Mouse (Mus musculus) bone marrow, adult 2 months (tissue): Measurements from ENCODE around the gene Hist1h4k. TPM values are rescaled to one million over a fixed set of nuclear protein-coding genes. Genes with fewer than 3 reads are reported as not detected.
"Not testable (repeated sequence)": the region's sequence is repeated elsewhere in the genome, so short reads cannot be mapped to it uniquely, and the experiment has no call there.

Source experiments
- H3K27ac ChIP-seq: fragments of 200-500 bp; 2 replicates; pipeline ENCODE4 v1.5.1; 2012; ENCODE audit warnings: low read depth, mild to moderate bottlenecking, control low read depth, inconsistent platforms, low read length; ENCODE audit not compliant: control insufficient read depth, poor library complexity, insufficient read depth
- H3K4me1 ChIP-seq: fragments of 200-500 bp; 2 replicates; pipeline ENCODE4 v1.6.1; 2011; ENCODE audit warnings: low read length; ENCODE audit not compliant: control insufficient read depth, insufficient read depth
- H3K4me3 ChIP-seq: fragments of 200-500 bp; replicated peaks from 2 replicates; pipeline ENCODE3; 2011; ENCODE audit warnings: mild to moderate bottlenecking, low read depth, low read length, control low read depth; ENCODE audit not compliant: control insufficient read depth
- CTCF ChIP-seq: fragments of 200-500 bp; IDR thresholded peaks from 2 replicates; pipeline ENCODE4 v1.5.1; 2011; ENCODE audit warnings: low read length, control low read depth; ENCODE audit not compliant: control insufficient read depth, insufficient read depth
- POLR2A ChIP-seq: fragments of 200-500 bp; IDR thresholded peaks from 2 replicates; pipeline ENCODE4 v1.6.1; 2011; ENCODE audit warnings: low read depth, mild to moderate bottlenecking, control low read depth, low read length, borderline replicate concordance; ENCODE audit not compliant: control insufficient read depth
- WGBS: fragments of 180-500 bp; shearing (Covaris S2); methylation state at CpG from one replicate; pipeline ENCODE4 v1.1.7; 2018; 5-methylcytosine and 5-hydroxymethylcytosine counted together
- polyA plus RNA-seq: library from polyadenylated mRNA; stranded (reverse); fragments of >200 nt; gene quantifications from 2 replicates; pipeline ENCODE4 v1.2.4, GENCODE M21; 2011; ENCODE audit warnings: low replicate concordance; ENCODE audit not compliant: missing spikeins, insufficient read depth, insufficient read length

Hist1h4k gene
- polyA plus RNA-seq, 1 experiment, result 358 TPM

GRCm38 (mm10) chr13:21727948-21728572 lies 22.2 kb downstream of the Hist1h4k start:
- no peak overlapping the region for H3K4me3 ChIP-seq
- TF ChIP-seq CTCF, result no peak
- no peaks in the 10 kb centered on the region; the same call in 1 of the 2 replicates for H3K4me1 ChIP-seq
- H3K27ac ChIP-seq, result no peak overlapping the region
- whole genome bisulfite sequencing, result 75% methylated on average over 11 of the region's 11 CpGs

DNA sequence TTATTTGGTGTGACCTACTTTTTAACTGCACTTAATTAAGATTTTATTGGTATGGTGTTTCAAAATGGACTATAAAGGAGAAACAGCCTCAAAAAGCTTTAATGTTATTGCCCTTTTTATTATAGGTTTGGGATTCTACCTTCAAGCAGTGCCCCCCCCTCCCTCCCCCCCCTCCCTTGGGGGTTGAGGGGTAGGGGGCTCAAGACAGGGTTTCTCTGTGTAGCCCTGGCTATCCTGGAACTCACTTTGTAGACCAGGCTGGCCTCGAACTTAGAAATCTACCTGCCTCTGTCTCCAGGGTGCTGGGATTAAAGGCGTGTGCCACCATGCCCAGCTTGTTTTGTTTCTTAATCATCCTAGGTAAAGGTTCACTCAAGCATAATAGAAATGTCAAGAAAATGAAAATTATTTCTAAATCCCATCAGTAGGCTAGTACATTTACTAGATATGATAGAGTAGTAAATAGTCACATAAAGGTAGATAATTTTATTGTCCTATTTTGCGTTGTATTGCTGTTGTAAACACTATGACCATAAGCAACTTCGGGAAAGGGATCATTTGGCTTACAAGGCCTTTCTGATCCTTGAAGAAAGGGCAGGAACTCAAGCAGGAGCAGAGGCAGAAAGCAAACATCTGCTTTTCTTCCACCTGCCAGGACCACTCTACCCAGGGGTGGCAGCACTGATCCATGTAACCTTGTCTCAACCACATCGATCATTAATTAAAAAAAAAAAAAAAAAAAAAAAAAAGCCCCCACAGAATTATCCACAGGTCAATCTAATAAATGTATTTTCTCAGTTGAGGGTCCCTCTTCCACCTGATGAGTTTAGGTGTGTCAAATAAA lies 27.1 kb downstream of the Hist1h4k start:
- WGBS, result 47% methylated on average over 5 of the region's 5 CpGs
- H3K4me3 ChIP-seq, result no peak overlapping the region
- TF ChIP-seq CTCF, result no peak
- TF ChIP-seq POLR2A, result no peak
- no peak overlapping the region for H3K27ac ChIP-seq
- no peaks in the 10 kb centered on the region; the same call in 1 of the 2 replicates for H3K4me1 ChIP-seq

DNA sequence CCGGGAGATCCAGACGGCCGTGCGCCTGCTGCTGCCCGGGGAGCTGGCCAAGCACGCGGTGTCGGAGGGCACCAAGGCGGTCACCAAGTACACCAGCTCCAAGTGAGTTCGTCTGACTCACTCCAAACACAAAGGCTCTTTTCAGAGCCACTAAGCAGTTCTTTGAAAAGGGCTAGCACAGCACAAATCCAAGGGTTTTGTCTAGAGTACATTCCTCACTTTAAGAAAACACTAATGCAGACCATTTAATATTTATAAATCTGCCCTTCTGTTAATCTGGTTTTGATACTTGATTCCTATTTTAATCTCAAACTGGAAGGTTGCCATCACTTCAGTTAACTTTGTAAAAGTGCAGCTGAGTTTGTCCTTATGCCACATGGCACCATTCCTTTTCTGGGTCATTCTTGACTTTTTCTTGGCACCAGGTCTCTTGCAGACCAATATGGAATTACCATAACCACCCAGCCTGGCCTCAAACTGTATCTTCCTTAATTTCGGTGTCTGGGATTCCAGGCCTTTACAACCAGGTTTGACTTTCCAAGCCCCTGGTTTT lies 27.9 kb downstream of the Hist1h4k start:
- 5% methylated on average over 11 of the region's 11 CpGs for WGBS
- Histone ChIP-seq H3K4me1 (no peaks in the 10 kb centered on the region; the same call in 1 of the 2 replicates), H3K4me3 (no peak overlapping the region), H3K27ac (peak overlapping the region; percentile 91)
- TF ChIP-seq CTCF (no peak), POLR2A (no peak)

DNA sequence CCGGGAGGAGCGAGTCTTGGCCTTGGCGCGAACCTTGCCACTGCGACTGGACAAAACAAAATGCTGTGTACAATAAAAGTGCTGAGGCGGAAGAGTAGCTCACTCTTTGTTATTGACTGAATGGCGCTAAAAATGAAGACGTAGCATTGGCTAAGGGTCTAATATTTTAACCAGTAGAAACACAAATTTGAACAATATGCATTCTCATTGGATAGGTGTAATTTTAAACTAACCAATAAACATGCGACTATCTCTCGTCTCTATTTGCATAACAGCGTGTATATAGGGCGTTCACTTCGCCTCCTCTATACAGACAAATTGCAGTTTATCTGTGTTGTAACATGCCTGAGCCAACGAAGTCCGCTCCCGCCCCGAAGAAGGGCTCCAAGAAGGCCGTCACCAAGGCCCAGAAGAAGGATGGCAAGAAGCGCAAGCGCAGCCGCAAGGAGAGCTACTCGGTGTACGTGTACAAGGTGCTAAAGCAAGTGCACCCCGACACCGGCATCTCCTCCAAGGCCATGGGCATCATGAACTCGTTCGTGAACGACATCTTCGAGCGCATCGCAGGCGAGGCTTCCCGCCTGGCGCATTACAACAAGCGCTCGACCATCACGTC lies 28.4 kb downstream of the Hist1h4k start, which contains the start of gene Hist1h2bm:
Hist1h2bm (plus strand) TSS at position 288 of the 616 bp plus-strand sequence.
- H3K4me3 ChIP-seq, result peak within 1 kb of the TSS; percentile 82
- under 1% methylated on average over 37 of the region's 37 CpGs for whole genome bisulfite sequencing
- peak; percentile 96 for TF ChIP-seq POLR2A
- H3K4me1 ChIP-seq, result not testable (repeated sequence)
- peak within 1 kb of the TSS; percentile 97 for H3K27ac ChIP-seq

GRCm38 (mm10) chr13:21721107-21721756 lies 29.1 kb downstream of the Hist1h4k start:
- H3K4me1 ChIP-seq, result not testable (repeated sequence)
- peak; percentile 56; the same call in 1 of the 2 replicates for TF ChIP-seq POLR2A
- H3K27ac ChIP-seq, result peak overlapping the region; percentile 97
- 2% methylated on average over 26 of the region's 44 CpGs for WGBS
- H3K4me3 ChIP-seq, result peak overlapping the region; percentile 82

- Histone ChIP-seq H3K4me3 (peak overlapping the region; percentile 43), H3K4me1 (no peaks in the 10 kb centered on the region; the same call in 1 of the 2 replicates)
- no peak for TF ChIP-seq POLR2A
- no peak for TF ChIP-seq CTCF
Observed at GRCm38 (mm10) chr13:21718381-21719080, 31.8 kb downstream of the Hist1h4k start.

DNA sequence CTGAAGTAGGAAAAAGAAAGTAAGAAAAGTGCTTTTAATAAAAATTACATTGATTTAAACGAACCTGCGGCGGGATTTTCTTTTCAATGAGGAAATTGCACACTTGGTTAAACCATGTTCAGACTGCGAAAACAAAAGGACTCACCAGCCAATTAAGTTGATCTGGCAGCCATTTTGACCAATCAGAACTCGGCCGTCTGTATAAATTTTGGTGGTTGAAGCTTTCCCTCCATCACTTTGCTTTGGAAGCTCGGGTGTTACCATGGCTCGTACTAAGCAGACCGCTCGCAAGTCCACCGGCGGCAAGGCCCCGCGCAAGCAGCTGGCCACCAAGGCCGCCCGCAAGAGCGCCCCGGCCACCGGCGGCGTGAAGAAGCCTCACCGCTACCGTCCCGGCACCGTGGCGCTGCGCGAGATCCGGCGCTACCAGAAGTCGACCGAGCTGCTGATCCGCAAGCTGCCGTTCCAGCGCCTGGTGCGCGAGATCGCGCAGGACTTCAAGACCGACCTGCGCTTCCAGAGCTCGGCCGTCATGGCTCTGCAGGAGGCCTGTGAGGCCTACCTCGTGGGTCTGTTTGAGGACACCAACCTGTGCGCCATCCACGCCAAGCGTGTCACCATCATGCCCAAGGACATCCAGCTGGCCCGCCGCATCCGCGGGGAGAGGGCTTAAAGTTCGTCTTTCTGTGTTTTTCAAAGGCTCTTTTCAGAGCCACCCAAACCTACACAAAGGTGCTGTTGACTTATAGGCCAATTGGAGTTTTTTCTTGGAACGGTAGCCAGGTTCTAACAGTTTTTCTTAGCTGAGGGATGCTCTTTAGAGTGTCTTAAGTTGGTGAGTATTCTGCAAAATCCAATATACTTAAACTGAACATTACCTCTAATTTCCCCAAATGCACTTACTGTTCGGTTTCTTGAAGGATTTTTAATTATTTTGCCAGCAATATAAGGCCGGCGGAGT lies 32.6 kb downstream of the Hist1h4k start, which contains the start of gene Hist1h3h:
Hist1h3h (plus strand) TSS at position 263 of the 961 bp plus-strand sequence.
- peak; percentile 93; the same call in 1 of the 2 replicates for TF ChIP-seq POLR2A
- 4% methylated on average over 34 of the region's 56 CpGs for WGBS
- Histone ChIP-seq H3K27ac (peak within 1 kb of the TSS; percentile 97), H3K4me3 (peak within 1 kb of the TSS; percentile 82)
- H3K4me1 ChIP-seq, result not testable (repeated sequence)

More at GRCm38 (mm10) chr13:21718381-21719080, 31.8 kb downstream of the Hist1h4k start:
- WGBS, result 59% methylated on average over 4 of the region's 4 CpGs
- peak overlapping the region; percentile 22; the same call in 1 of the 2 replicates for H3K27ac ChIP-seq
